Mouse (Mus musculus): ENCODE data around the gene Adat1. TPM values are rescaled to one million over a fixed set of nuclear protein-coding genes. Genes with fewer than 3 reads are reported as not detected.

Gene Adat1
- polyA plus RNA-seq, 1 experiment, result 3.1 TPM

DNA sequence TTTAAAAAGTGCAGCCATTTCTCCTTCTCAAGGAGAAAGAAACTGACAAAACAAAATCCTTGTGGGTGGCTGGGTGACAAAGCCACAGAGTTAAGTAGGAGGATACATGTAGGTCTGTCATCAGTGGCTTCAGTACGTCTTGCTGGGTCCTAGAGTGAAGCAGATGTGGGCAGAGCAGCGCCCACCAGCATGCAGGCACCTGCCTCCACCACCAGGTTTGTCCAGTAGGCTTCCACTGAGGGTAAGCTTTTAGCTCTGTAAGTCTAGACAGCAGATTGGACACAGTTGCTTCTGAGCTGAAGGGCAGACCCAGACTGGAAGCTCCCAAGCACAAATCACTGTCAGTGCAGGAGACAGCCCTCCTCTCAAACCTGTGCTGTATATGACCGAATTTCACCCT is 30.8 kb downstream of the Adat1 start:
- no peaks in the 10 kb centered on the region for H3K4me1 ChIP-seq (ENCODE audit: control insufficient read depth, insufficient read depth, low read length)
- TF ChIP-seq POLR2A (IDR thresholded peaks at IDR 0.05; ENCODE audit: borderline replicate concordance, low read depth, low read length), result no peak
- TF ChIP-seq CTCF (IDR thresholded peaks at IDR 0.05; ENCODE audit: low read depth, low read length), result no peak

DNA sequence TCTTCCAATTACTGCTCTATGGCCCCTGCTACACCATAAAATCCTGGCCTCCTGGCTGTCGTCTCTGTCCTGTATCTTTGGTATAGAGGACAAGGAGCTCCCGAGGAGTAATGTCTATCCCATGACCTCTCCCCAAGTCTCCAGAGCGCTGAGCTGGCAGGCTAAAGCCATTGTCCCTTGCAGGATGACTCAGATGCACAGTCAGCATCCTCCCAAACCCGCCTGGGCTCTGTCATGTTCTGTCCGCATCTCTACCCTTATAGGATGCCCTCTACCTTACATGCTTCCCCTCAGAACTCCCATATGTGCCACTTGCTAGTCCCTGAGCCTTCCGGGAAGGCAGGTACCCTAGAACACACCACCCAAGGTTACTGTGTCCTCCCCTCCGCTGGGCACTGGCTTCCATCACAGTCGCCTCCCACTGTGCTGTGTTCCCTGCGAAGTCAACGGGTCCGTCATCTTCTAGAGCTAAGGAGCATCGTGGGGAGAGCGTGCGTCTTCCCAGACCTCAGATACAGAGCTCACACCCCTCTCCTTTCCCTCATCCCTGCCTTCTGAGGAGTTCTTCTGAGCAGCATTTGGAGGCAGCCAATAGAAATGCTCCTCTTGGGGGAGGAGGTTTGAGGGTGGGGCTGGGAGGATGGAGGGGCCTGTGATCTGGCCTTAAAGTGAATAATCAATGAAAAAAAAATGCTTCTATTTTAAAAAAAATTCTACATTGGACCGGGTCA is 31.3 kb downstream of the Adat1 start:
- Histone ChIP-seq H3K4me1 (ENCODE audit: control insufficient read depth, insufficient read depth, low read length) (no peaks in the 10 kb centered on the region), H3K4me3 (ENCODE audit: insufficient read depth, low read length) (no peak overlapping the region), H3K27ac (ENCODE audit: insufficient read depth, low read depth, low read length) (no peak overlapping the region)
- TF ChIP-seq CTCF (IDR thresholded peaks at IDR 0.05; ENCODE audit: low read depth, low read length) (no peak), POLR2A (IDR thresholded peaks at IDR 0.05; ENCODE audit: borderline replicate concordance, low read depth, low read length) (no peak)

More for the DNA sequence above, 30.8 kb downstream of the Adat1 start:
- no peak overlapping the region for H3K4me3 ChIP-seq (ENCODE audit: insufficient read depth, low read length)
- no peak overlapping the region for H3K27ac ChIP-seq (ENCODE audit: insufficient read depth, low read depth, low read length)

GRCm38 (mm10) chr8:111957231-111957630 is 34.9 kb downstream of the Adat1 start:
- Histone ChIP-seq H3K27ac (ENCODE audit: insufficient read depth, low read depth, low read length) (no peak overlapping the region), H3K4me1 (ENCODE audit: control insufficient read depth, insufficient read depth, low read length) (no peaks in the 10 kb centered on the region), H3K4me3 (ENCODE audit: insufficient read depth, low read length) (no peak overlapping the region)
- TF ChIP-seq POLR2A (IDR thresholded peaks at IDR 0.05; ENCODE audit: borderline replicate concordance, low read depth, low read length), result no peak

GRCm38 (mm10) chr8:111955879-111956278 is 36.2 kb downstream of the Adat1 start:
- no peak for TF ChIP-seq CTCF (IDR thresholded peaks at IDR 0.05; ENCODE audit: low read depth, low read length)
- no peak for TF ChIP-seq POLR2A (IDR thresholded peaks at IDR 0.05; ENCODE audit: borderline replicate concordance, low read depth, low read length)
- Histone ChIP-seq H3K4me1 (ENCODE audit: control insufficient read depth, insufficient read depth, low read length) (no peaks in the 10 kb centered on the region), H3K27ac (ENCODE audit: insufficient read depth, low read depth, low read length) (no peak overlapping the region), H3K4me3 (ENCODE audit: insufficient read depth, low read length) (no peak overlapping the region)

DNA sequence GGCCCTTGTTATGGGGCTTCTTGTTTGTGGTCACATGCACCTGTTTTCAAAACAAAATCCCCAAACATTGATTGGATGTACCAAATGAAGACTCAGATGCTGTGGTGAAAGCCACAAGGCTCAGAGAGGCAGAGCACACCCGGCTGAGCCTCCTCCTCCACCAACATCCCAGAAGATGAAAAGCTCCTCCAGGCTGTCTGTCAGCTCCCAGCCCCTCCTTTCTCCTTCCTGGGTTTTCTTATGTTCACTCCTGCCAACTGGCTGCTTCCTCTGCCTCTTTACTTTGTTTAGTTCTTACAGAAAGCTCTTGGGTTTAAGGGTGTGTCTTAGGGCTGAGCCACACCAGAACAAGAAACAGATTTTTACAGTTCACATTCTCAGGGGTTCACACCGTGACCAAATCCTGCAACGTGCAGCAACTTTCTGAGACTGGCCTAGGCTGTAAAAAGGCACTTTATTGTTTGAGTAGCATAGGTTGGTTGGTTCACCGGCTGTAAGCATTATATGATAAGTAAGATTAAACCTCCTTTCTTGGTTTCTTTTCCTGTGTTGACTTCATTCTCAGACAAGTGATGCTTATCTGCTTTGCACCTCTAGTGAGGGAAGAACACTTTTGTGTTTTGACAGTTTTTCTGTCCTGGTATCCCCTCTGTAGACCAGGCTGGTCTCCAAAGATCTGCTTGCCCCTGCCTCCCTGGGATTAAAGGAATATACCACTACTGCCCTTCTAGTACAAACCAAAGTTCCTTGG is 37.1 kb downstream of the Adat1 start:
- Histone ChIP-seq H3K4me1 (ENCODE audit: control insufficient read depth, insufficient read depth, low read length) (no peaks in the 10 kb centered on the region), H3K27ac (ENCODE audit: insufficient read depth, low read depth, low read length) (no peak overlapping the region), H3K4me3 (ENCODE audit: insufficient read depth, low read length) (no peak overlapping the region)
- TF ChIP-seq CTCF (IDR thresholded peaks at IDR 0.05; ENCODE audit: low read depth, low read length) (no peak), POLR2A (IDR thresholded peaks at IDR 0.05; ENCODE audit: borderline replicate concordance, low read depth, low read length) (no peak)

DNA sequence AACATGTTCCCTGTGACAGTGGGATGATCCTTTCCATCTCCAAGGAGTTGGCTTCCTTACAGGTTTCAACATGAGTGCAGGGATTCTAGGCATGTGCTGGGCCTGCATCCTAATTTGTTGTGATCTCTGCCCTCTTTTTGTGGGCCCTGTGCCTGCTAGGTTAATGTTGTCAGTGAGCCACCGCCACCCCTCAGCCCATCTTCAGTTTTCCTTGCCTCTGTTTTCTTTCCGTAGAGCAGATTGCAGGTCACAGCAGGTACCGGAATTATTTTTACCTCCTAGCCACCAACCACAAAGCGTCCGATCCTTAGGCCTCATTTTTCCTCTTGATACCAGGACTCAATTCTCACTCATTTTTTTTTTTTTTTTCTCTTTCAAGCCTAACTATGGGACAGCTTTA is 40.2 kb downstream of the Adat1 start:
- Histone ChIP-seq H3K27ac (ENCODE audit: insufficient read depth, low read depth, low read length) (no peak overlapping the region), H3K4me1 (ENCODE audit: control insufficient read depth, insufficient read depth, low read length) (peaks cover 14% of the 10 kb centered on the region), H3K4me3 (ENCODE audit: insufficient read depth, low read length) (no peak overlapping the region)
- TF ChIP-seq POLR2A (IDR thresholded peaks at IDR 0.05; ENCODE audit: borderline replicate concordance, low read depth, low read length) (no peak), CTCF (IDR thresholded peaks at IDR 0.05; ENCODE audit: low read depth, low read length) (no peak)

- H3K4me1 ChIP-seq (ENCODE audit: control insufficient read depth, insufficient read depth, low read length), result peaks cover 20% of the 10 kb centered on the region
- no peak overlapping the region for H3K4me3 ChIP-seq (ENCODE audit: insufficient read depth, low read length)
- H3K27ac ChIP-seq (ENCODE audit: insufficient read depth, low read depth, low read length), result no peak overlapping the region
- TF ChIP-seq CTCF (IDR thresholded peaks at IDR 0.05; ENCODE audit: low read depth, low read length) (no peak), POLR2A (IDR thresholded peaks at IDR 0.05; ENCODE audit: borderline replicate concordance, low read depth, low read length) (no peak)
Observed at GRCm38 (mm10) chr8:111951317-111951716, 40.8 kb downstream of the Adat1 start.

GRCm38 (mm10) chr8:111950846-111951245 is 41.3 kb downstream of the Adat1 start:
- Histone ChIP-seq H3K4me3 (ENCODE audit: insufficient read depth, low read length) (no peak overlapping the region), H3K4me1 (ENCODE audit: control insufficient read depth, insufficient read depth, low read length) (peaks cover 24% of the 10 kb centered on the region), H3K27ac (ENCODE audit: insufficient read depth, low read depth, low read length) (no peak overlapping the region)
- TF ChIP-seq CTCF (IDR thresholded peaks at IDR 0.05; ENCODE audit: low read depth, low read length) (no peak), POLR2A (IDR thresholded peaks at IDR 0.05; ENCODE audit: borderline replicate concordance, low read depth, low read length) (no peak)

DNA sequence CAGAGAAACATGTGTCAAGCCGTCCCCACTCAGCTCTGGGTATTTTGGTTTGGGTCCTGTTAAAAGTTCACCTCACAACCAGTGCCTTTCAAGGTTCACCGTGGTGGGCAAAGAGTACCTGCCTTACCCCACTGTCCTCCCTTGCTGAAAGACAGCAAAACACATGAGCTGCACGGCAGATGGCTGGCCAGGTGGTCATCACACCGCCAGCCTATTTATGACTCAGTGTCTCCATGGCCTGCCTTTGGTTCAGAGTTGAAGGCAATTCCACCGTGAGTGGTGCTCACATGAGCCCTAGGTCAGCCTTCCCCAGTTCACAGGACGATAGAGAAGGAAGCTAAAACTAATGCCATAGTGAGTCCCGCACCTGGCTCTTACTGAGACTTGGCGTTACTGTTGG is 44.1 kb downstream of the Adat1 start:
- TF ChIP-seq POLR2A (IDR thresholded peaks at IDR 0.05; ENCODE audit: borderline replicate concordance, low read depth, low read length), result no peak
- TF ChIP-seq CTCF (IDR thresholded peaks at IDR 0.05; ENCODE audit: low read depth, low read length), result no peak
- H3K4me3 ChIP-seq (ENCODE audit: insufficient read depth, low read length), result no peak overlapping the region
- peaks cover 37% of the 10 kb centered on the region for H3K4me1 ChIP-seq (ENCODE audit: control insufficient read depth, insufficient read depth, low read length)
- no peak overlapping the region for H3K27ac ChIP-seq (ENCODE audit: insufficient read depth, low read depth, low read length)

DNA sequence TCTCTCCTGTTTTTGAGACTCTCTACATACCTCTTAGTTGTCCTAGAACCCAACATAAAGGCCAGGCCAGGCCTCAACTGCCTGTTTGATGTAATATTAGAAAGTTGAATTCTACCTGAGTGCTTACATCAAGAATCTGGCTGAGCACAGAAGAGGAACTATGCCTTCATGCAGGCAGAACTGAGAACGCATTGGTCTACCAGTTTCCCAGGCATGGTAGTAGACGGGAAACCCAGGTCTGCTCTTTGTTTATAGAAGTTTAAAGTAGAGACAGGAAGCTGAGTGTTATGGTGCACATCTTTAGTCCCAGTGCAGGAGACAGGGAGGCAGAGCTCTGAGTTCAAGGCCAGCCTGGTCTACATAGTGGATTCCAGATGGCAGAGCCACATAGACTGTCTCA is 45.0 kb downstream of the Adat1 start:
- Histone ChIP-seq H3K4me3 (ENCODE audit: insufficient read depth, low read length) (no peak overlapping the region), H3K27ac (ENCODE audit: insufficient read depth, low read depth, low read length) (no peak overlapping the region), H3K4me1 (ENCODE audit: control insufficient read depth, insufficient read depth, low read length) (peaks cover 37% of the 10 kb centered on the region)
- TF ChIP-seq CTCF (IDR thresholded peaks at IDR 0.05; ENCODE audit: low read depth, low read length) (no peak), POLR2A (IDR thresholded peaks at IDR 0.05; ENCODE audit: borderline replicate concordance, low read depth, low read length) (no peak)

Measured in bone marrow macrophage, adult 2 months (primary cell).